ENCODE assay signal across 8 mouse cellular contexts in genomic region chr5:135063629-135064381, GRCm38 (mm10). TPM values are rescaled to one million over a fixed set of nuclear protein-coding genes. Genes with fewer than 3 reads are reported as not detected.
DNase-seq lines count a peak whose midpoint lies in the region; ATAC-seq and TF ChIP-seq lines count a peak whose summit lies in the region.

TSS of gene Dnajc30 (plus strand) at chr5:135064202.

- H3K4me2 ChIP-seq in heart, embryonic 15.5 days = peak within 1 kb of the TSS; percentile 96
- H3K4me2 ChIP-seq in liver, embryonic 14.5 days (ENCODE audit: low read depth) = peak within 1 kb of the TSS; percentile 93
- peak within 1 kb of the TSS; percentile 95 for H3K4me2 ChIP-seq in neural tube, embryonic 11.5 days (ENCODE audit: low read depth)
- peak within 1 kb of the TSS; percentile 97 for H3K4me2 ChIP-seq in stomach, postnatal 0 days (replicated peaks; ENCODE audit: low read depth)

- H3K27me3 ChIP-seq in forebrain, embryonic 10.5 days (ENCODE audit: poor library complexity, severe bottlenecking) = no peaks in the 10 kb centered on the region
- H3K27me3 ChIP-seq in heart, embryonic 15.5 days = no peaks in the 10 kb centered on the region
- no peaks in the 10 kb centered on the region for H3K27me3 ChIP-seq in liver, embryonic 14.5 days (ENCODE audit: control insufficient read depth, insufficient read depth, low read length)
- no peaks in the 10 kb centered on the region for H3K27me3 ChIP-seq in neural tube, embryonic 11.5 days (ENCODE audit: control insufficient read depth, insufficient read depth, low read length)
- H3K27me3 ChIP-seq in stomach, postnatal 0 days (ENCODE audit: control insufficient read depth, insufficient read depth, low read length) = no peaks in the 10 kb centered on the region

- TF ChIP-seq EP300 in liver, embryonic 14.5 days (IDR thresholded peaks at IDR 0.05; ENCODE audit: low read depth) = peak; percentile 29; the same call in 1 of the 2 replicates
- no peak for TF ChIP-seq EP300 in stomach, postnatal 0 days (optimal IDR thresholded peaks at IDR 0.05)

- no peaks in the 10 kb centered on the region for H3K9me3 ChIP-seq in forebrain, embryonic 10.5 days
- no peaks in the 10 kb centered on the region for H3K9me3 ChIP-seq in heart, embryonic 15.5 days (replicated peaks)
- no peaks in the 10 kb centered on the region for H3K9me3 ChIP-seq in liver, embryonic 14.5 days (ENCODE audit: control insufficient read depth, low read length)
- no peaks in the 10 kb centered on the region for H3K9me3 ChIP-seq in neural tube, embryonic 11.5 days (ENCODE audit: control insufficient read depth, low read length)
- H3K9me3 ChIP-seq in stomach, postnatal 0 days (ENCODE audit: control insufficient read depth, low read length) = no peaks in the 10 kb centered on the region

- H3K4me1 ChIP-seq in forebrain, embryonic 10.5 days = peaks cover 26% of the 10 kb centered on the region
- peaks cover 23% of the 10 kb centered on the region for H3K4me1 ChIP-seq in heart, embryonic 15.5 days (replicated peaks)
- H3K4me1 ChIP-seq in liver, embryonic 14.5 days (replicated peaks; ENCODE audit: control insufficient read depth in 2 of 2, insufficient read depth in 2 of 2, low read length in 1 of 2) = peaks cover 9 to 11% of the 10 kb centered on the region in 2 experiments
- H3K4me1 ChIP-seq in neural tube, embryonic 11.5 days (ENCODE audit: control insufficient read depth, insufficient read depth, low read length) = peaks cover 5% of the 10 kb centered on the region
- no peaks in the 10 kb centered on the region for H3K4me1 ChIP-seq in stomach, postnatal 0 days (replicated peaks; ENCODE audit: control insufficient read depth, insufficient read depth)

- TF ChIP-seq CTCF in liver, embryonic 14.5 days (IDR thresholded peaks at IDR 0.05; ENCODE audit: low read depth) = no peak
- TF ChIP-seq CTCF in stomach, postnatal 0 days (IDR thresholded peaks at IDR 0.05; ENCODE audit: low read depth) = 0 out of 2 replicates have a peak, but pooled peaks have one; percentile 6

- H3K27ac ChIP-seq in forebrain, embryonic 10.5 days = peak within 1 kb of the TSS; percentile 88
- H3K27ac ChIP-seq in heart, embryonic 15.5 days = peak within 1 kb of the TSS; percentile 65
- H3K27ac ChIP-seq in liver, embryonic 14.5 days = peak within 1 kb of the TSS; percentile 7
- 0 out of 2 replicates have a peak within 1 kb of the TSS, but pooled peaks have one; percentile 14 for H3K27ac ChIP-seq in neural tube, embryonic 11.5 days (ENCODE audit: low read depth, low read length)
- H3K27ac ChIP-seq in stomach, postnatal 0 days (replicated peaks) = peak within 1 kb of the TSS; percentile 78

- H3K4me3 ChIP-seq in forebrain, embryonic 10.5 days = peak within 1 kb of the TSS; percentile 93
- peak within 1 kb of the TSS; percentile 94 for H3K4me3 ChIP-seq in heart, embryonic 15.5 days
- H3K4me3 ChIP-seq in liver, embryonic 14.5 days (ENCODE audit: insufficient read depth in 1 of 2, low read depth in 2 of 2, low read length in 2 of 2) = peak within 1 kb of the TSS; percentile 92 to 95
- H3K4me3 ChIP-seq in neural tube, embryonic 11.5 days (ENCODE audit: low read depth, low read length) = peak within 1 kb of the TSS; percentile 92
- peak within 1 kb of the TSS; percentile 91 for H3K4me3 ChIP-seq in stomach, postnatal 0 days (ENCODE audit: low read depth, low read length)

- peaks cover 69% of the 10 kb centered on the region for H3K36me3 ChIP-seq in forebrain, embryonic 10.5 days (replicated peaks)
- H3K36me3 ChIP-seq in heart, embryonic 15.5 days = peaks cover 41% of the 10 kb centered on the region
- peaks cover 4% of the 10 kb centered on the region for H3K36me3 ChIP-seq in liver, embryonic 14.5 days (replicated peaks; ENCODE audit: control insufficient read depth, insufficient read depth, low read depth)
- peaks cover 9% of the 10 kb centered on the region for H3K36me3 ChIP-seq in neural tube, embryonic 11.5 days (ENCODE audit: control insufficient read depth, insufficient read depth, low read length)
- no peaks in the 10 kb centered on the region; the same call in 1 of the 2 replicates for H3K36me3 ChIP-seq in stomach, postnatal 0 days (ENCODE audit: control insufficient read depth, insufficient read depth, low read length)

- peak within 1 kb of the TSS; percentile 89 for H3K9ac ChIP-seq in heart, embryonic 15.5 days
- H3K9ac ChIP-seq in liver, embryonic 14.5 days (replicated peaks) = peak within 1 kb of the TSS; percentile 89
- peak within 1 kb of the TSS; percentile 81 for H3K9ac ChIP-seq in neural tube, embryonic 11.5 days (ENCODE audit: low read length)
- H3K9ac ChIP-seq in stomach, postnatal 0 days (ENCODE audit: low read length) = peak within 1 kb of the TSS; percentile 84

- DNase-seq in CD8-positive naive resting alpha-beta T cell, adult 2 months (ENCODE audit: low read depth in 2 of 2, low spot score in 2 of 2) = peak; percentile 94 to 95
- DNase-seq in c-Kit-positive CD71-negative TER-119-negative erythroid progenitor cells, embryonic 14.5 days (ENCODE audit: low read depth) = peak; percentile 96
- peak; percentile 95 for DNase-seq in forebrain, embryonic 10.5 days (ENCODE audit: extremely low spot score, low spot score)
- peak; percentile 98 to 99 for DNase-seq in kidney, postnatal 25 days
- peak; percentile 95 to 97 (median 96) for DNase-seq in liver, embryonic 14.5 days (ENCODE audit: low read depth in 3 of 3, low spot score in 3 of 3)
- peak; percentile 97 for DNase-seq in neural tube, embryonic 11.5 days (ENCODE audit: low spot score)
- peak; percentile 96 for DNase-seq in stomach, postnatal 0 days (ENCODE audit: low spot score)

- peak; percentile 99 for ATAC-seq in heart, embryonic 15.5 days (replicated peaks; ENCODE audit: insufficient number of reproducible peaks, insufficient read depth, low FRiP score, low read depth)
- peak; percentile 97 for ATAC-seq in liver, embryonic 14.5 days (ENCODE audit: insufficient read depth)
- ATAC-seq in neural tube, embryonic 11.5 days (ENCODE audit: insufficient read depth, low FRiP score, low TSS enrichment) = peak; percentile 96
- peak; percentile 97 for ATAC-seq in stomach, postnatal 0 days (ENCODE audit: low FRiP score, low TSS enrichment)

- WGBS in forebrain, embryonic 10.5 days = under 1% methylated on average over 52 of the region's 52 CpGs
- WGBS in heart, embryonic 15.5 days = under 1% methylated on average over 52 of the region's 52 CpGs
- 0% methylated on average over 52 of the region's 52 CpGs for WGBS in liver, embryonic 14.5 days (ENCODE audit: insufficient replicate concordance)
- WGBS in neural tube, embryonic 11.5 days = 0% methylated on average over 52 of the region's 52 CpGs
- WGBS in stomach, postnatal 0 days = under 1% methylated on average over 52 of the region's 52 CpGs

RNA-seq across cellular contexts. Expression of gene Dnajc30, which starts in this region (rescaled TPM):
- polyA plus RNA-seq in forebrain, embryonic 10.5 days (2016; fragmentation: Nextera tagmentation; extraction: Ambion mirVana) = 25.0 and 26.1 TPM in 2 replicates
- polyA plus RNA-seq in heart, embryonic 15.5 days (2015; fragmentation: Nextera tagmentation; extraction: Ambion mirVana) = 27.2 and 32.1 TPM in 2 replicates
- polyA plus RNA-seq in liver, embryonic 14.5 days (2012; rRNA removed) = 9.5 and 12.1 TPM in 2 replicates
- 13.3 and 14.2 TPM in 2 replicates for polyA plus RNA-seq in liver, embryonic 14.5 days (2014; fragmentation: Nextera tagmentation; extraction: Ambion mirVana)
- polyA plus RNA-seq in neural tube, embryonic 11.5 days (2014; fragmentation: Nextera tagmentation; extraction: Ambion mirVana) = 26.6 and 28.3 TPM in 2 replicates
- 24.3 and 26.1 TPM in 2 replicates for polyA plus RNA-seq in stomach, postnatal 0 days (2015; fragmentation: Nextera tagmentation; extraction: Ambion mirVana)

Comparison
In these comparisons a context has a peak if more than half of its experiments do, and no peak if none do; other contexts are left out.
1. Peak in every context shown above with its lines: DNase-seq, ATAC-seq, H3K4me3 ChIP-seq and H3K27ac ChIP-seq.
2. H3K27ac ChIP-seq: peak in every context shown above with its lines; median percentile 88 in forebrain, embryonic 10.5 days; 78 in stomach, postnatal 0 days; 65 in heart, embryonic 15.5 days; 14 in neural tube, embryonic 11.5 days; 7 in liver, embryonic 14.5 days.